Mouse (Mus musculus) heart, embryonic 16.5 days (tissue): ENCODE measurements around the gene Tfr2. TPM values are rescaled to one million over a fixed set of nuclear protein-coding genes. Genes with fewer than 3 reads are reported as not detected.

ENCODE experiments used
- ATAC-seq: fragments of 200-750 bp; cut with Nextera tagmentation; replicated peaks from 2 replicates; pipeline ENCODE4 v1.8.0; 2017; ENCODE audit warnings: moderate number of reproducible peaks; ENCODE audit not compliant: insufficient read depth, low FRiP score; ENCODE audit errors: extremely low read depth
- H3K27ac ChIP-seq: fragments of 300-500 bp; sonication (generic); 2 replicates; pipeline ENCODE4 v1.5.1; 2014; ENCODE audit warnings: mild to moderate bottlenecking, low read length, control low read depth, moderate library complexity
- H3K27me3 ChIP-seq: fragments of 300-500 bp; sonication (generic); 2 replicates; pipeline ENCODE4 v1.6.1; 2014; ENCODE audit warnings: low read length, mixed read lengths; ENCODE audit not compliant: control insufficient read depth, insufficient read depth
- H3K36me3 ChIP-seq: fragments of 300-500 bp; sonication (generic); 2 replicates; pipeline ENCODE4 v1.6.1; 2014; ENCODE audit not compliant: control insufficient read depth, insufficient read depth
- H3K4me1 ChIP-seq: fragments of 300-500 bp; sonication (generic); 2 replicates; pipeline ENCODE4 v1.6.1; 2014; ENCODE audit warnings: low read length, mixed read lengths; ENCODE audit not compliant: control insufficient read depth, insufficient read depth
- H3K4me2 ChIP-seq: fragments of 300-500 bp; sonication (generic); 2 replicates; pipeline ENCODE4 v1.6.1; 2014; ENCODE audit warnings: low read depth, mild to moderate bottlenecking, control low read depth, low read length
- H3K4me3 ChIP-seq: fragments of 300-500 bp; sonication (generic); 2 replicates; pipeline ENCODE4 v1.5.1; 2014; ENCODE audit warnings: mild to moderate bottlenecking, control low read depth, low read length
- H3K9ac ChIP-seq: fragments of 300-500 bp; sonication (generic); 2 replicates; pipeline ENCODE4 v1.6.1; 2014; ENCODE audit warnings: low read length, control low read depth
- H3K9me3 ChIP-seq: fragments of 300-500 bp; sonication (generic); replicated peaks from 2 replicates; pipeline ENCODE4 v1.6.1; 2016; ENCODE audit warnings: low read length; ENCODE audit not compliant: control insufficient read depth
- WGBS: fragments of 180-500 bp; shearing (Covaris S2); extraction: QIAGEN DNeasy Blood & Tissue Kit; methylation state at CpG from one replicate; pipeline ENCODE4 v1.1.7; 2014; 5-methylcytosine and 5-hydroxymethylcytosine counted together
- polyA plus RNA-seq: library from polyadenylated mRNA; unstranded; fragments of >200 nt; fragmentation: Nextera tagmentation; extraction: Ambion mirVana; gene quantifications from 2 replicates; pipeline ENCODE4 v1.2.1, GENCODE M21; 2015

Gene Tfr2
- polyA plus RNA-seq, 1 experiment from 2014 or later = 0.54 TPM

DNA sequence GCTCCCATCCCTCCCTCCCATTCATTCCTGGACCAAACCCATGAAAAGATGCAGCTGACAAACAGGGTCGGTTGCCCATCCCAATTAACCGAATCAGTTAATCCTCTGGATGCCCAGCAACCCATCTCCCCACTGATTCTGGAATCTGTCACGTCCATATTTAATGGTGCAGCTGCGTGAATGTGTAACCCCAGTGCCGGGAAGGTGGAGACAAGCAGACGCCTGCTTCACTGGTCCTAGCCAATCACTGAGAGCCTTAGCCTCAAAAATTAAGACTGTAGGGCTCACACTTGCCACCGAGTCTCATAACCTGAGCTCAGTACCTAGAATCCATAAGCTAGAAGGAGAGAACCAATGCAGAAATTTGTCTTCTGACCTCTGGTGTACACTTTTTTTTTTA is 26.3 kb downstream of the Tfr2 start:
- H3K9me3 ChIP-seq = no peaks in the 10 kb centered on the region
- ATAC-seq = no peak
- H3K9ac ChIP-seq = no peak overlapping the region
- 76% methylated on average over 7 of the region's 7 CpGs for WGBS
- H3K27ac ChIP-seq = no peak overlapping the region
- H3K36me3 ChIP-seq = no peaks in the 10 kb centered on the region
- no peak overlapping the region for H3K4me3 ChIP-seq
- H3K4me1 ChIP-seq = peaks cover 9% of the 10 kb centered on the region; the same call in 1 of the 2 replicates
- no peaks in the 10 kb centered on the region for H3K27me3 ChIP-seq
- no peak overlapping the region for H3K4me2 ChIP-seq

- 0 out of 2 replicates have a peak overlapping the region, but pooled peaks have one; percentile 48 for H3K27ac ChIP-seq
- H3K36me3 ChIP-seq = no peaks in the 10 kb centered on the region
- no peak overlapping the region for H3K4me2 ChIP-seq
- no peaks in the 10 kb centered on the region for H3K9me3 ChIP-seq
- 29% methylated on average over 27 of the region's 30 CpGs for WGBS
- no peaks in the 10 kb centered on the region for H3K27me3 ChIP-seq
- no peak for ATAC-seq
- no peak overlapping the region for H3K9ac ChIP-seq
- H3K4me3 ChIP-seq = no peak overlapping the region
- peaks cover 9% of the 10 kb centered on the region; the same call in 1 of the 2 replicates for H3K4me1 ChIP-seq
Measured at GRCm38 (mm10) chr5:137596601-137597261, 27.1 kb downstream of the Tfr2 start.

DNA sequence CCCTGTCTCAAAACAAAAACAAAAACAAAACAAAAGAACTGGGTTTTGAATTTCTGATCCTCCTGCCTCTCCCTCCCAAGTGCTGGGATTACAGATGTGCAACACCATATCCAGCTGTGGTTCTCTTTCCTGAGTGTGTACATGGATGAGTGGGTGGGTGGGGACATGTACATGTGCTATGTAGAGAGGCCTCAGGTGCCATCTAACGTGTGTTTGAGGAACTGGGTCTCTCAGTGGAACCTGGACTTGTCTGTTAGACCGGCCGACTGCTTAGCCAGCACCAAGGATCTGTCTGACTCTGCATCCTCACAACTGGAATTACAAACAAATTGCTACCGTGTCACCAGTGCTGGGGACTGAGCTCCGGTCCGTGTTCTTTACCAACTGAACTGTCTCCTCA is 28.0 kb downstream of the Tfr2 start:
- Histone ChIP-seq H3K9me3 (no peaks in the 10 kb centered on the region), H3K4me3 (no peak overlapping the region), H3K27me3 (no peaks in the 10 kb centered on the region), H3K4me2 (no peak overlapping the region), H3K4me1 (peaks cover 14% of the 10 kb centered on the region), H3K9ac (no peak overlapping the region), H3K36me3 (no peaks in the 10 kb centered on the region), H3K27ac (no peak overlapping the region)
- ATAC-seq = no peak
- WGBS = 90% methylated on average over 6 of the region's 6 CpGs

GRCm38 (mm10) chr5:137598100-137598826 is 28.6 kb downstream of the Tfr2 start:
- no peaks in the 10 kb centered on the region for H3K36me3 ChIP-seq
- H3K9me3 ChIP-seq = no peaks in the 10 kb centered on the region
- H3K4me2 ChIP-seq = no peak overlapping the region
- H3K4me3 ChIP-seq = no peak overlapping the region
- peaks cover 19% of the 10 kb centered on the region for H3K4me1 ChIP-seq
- no peaks in the 10 kb centered on the region for H3K27me3 ChIP-seq
- no peak for ATAC-seq
- H3K9ac ChIP-seq = no peak overlapping the region
- H3K27ac ChIP-seq = no peak overlapping the region
- WGBS = 65% methylated on average over 2 of the region's 2 CpGs

- WGBS = 56% methylated on average over 9 of the region's 9 CpGs
- Histone ChIP-seq H3K9ac (peak overlapping the region; percentile 96), H3K4me1 (peaks cover 20% of the 10 kb centered on the region), H3K36me3 (peaks cover 5% of the 10 kb centered on the region; the same call in 1 of the 2 replicates), H3K4me2 (peak overlapping the region; percentile 100), H3K27ac (0 out of 2 replicates have a peak overlapping the region, but pooled peaks have one; percentile 15), H3K9me3 (no peaks in the 10 kb centered on the region), H3K4me3 (peak overlapping the region; percentile 74), H3K27me3 (no peaks in the 10 kb centered on the region)
- no peak for ATAC-seq
Measured at GRCm38 (mm10) chr5:137599600-137599999, 30.0 kb downstream of the Tfr2 start.

GRCm38 (mm10) chr5:137600281-137600618 is 30.6 kb downstream of the Tfr2 start:
- WGBS = under 1% methylated on average over 19 of the region's 19 CpGs
- H3K27me3 ChIP-seq = no peaks in the 10 kb centered on the region
- peak overlapping the region; percentile 72 for H3K27ac ChIP-seq
- peaks cover 20% of the 10 kb centered on the region for H3K4me1 ChIP-seq
- ATAC-seq = peak; percentile 53
- H3K4me3 ChIP-seq = peak overlapping the region; percentile 74
- peak overlapping the region; percentile 100 for H3K4me2 ChIP-seq
- peaks cover 5% of the 10 kb centered on the region; the same call in 1 of the 2 replicates for H3K36me3 ChIP-seq
- H3K9me3 ChIP-seq = no peaks in the 10 kb centered on the region
- H3K9ac ChIP-seq = peak overlapping the region; percentile 96

- Histone ChIP-seq H3K27ac (peak within 1 kb of the TSS; percentile 92), H3K27me3 (no peaks in the 10 kb centered on the region), H3K4me2 (peak within 1 kb of the TSS; percentile 100), H3K36me3 (peaks cover 5% of the 10 kb centered on the region; the same call in 1 of the 2 replicates), H3K9me3 (no peaks in the 10 kb centered on the region), H3K9ac (peak within 1 kb of the TSS; percentile 96), H3K4me3 (peak within 1 kb of the TSS; percentile 74), H3K4me1 (peaks cover 20% of the 10 kb centered on the region)
- under 1% methylated on average over 41 of the region's 41 CpGs for WGBS
- peak; percentile 94 for ATAC-seq
Measured at GRCm38 (mm10) chr5:137600619-137601364, 31.2 kb downstream of the Tfr2 start, which contains the start of gene Mospd3. Gene Mospd3 (minus strand): TSS chr5:137601058.

GRCm38 (mm10) chr5:137601365-137601729 is 31.7 kb downstream of the Tfr2 start:
- WGBS = 0% methylated on average over 22 of the region's 22 CpGs
- no peaks in the 10 kb centered on the region for H3K27me3 ChIP-seq
- no peak for ATAC-seq
- no peaks in the 10 kb centered on the region for H3K9me3 ChIP-seq
- peak overlapping the region; percentile 75 for H3K4me2 ChIP-seq
- H3K36me3 ChIP-seq = peaks cover 9% of the 10 kb centered on the region
- H3K4me3 ChIP-seq = peak overlapping the region; percentile 74
- H3K9ac ChIP-seq = peak overlapping the region; percentile 77
- peaks cover 20% of the 10 kb centered on the region for H3K4me1 ChIP-seq
- peak overlapping the region; percentile 82 for H3K27ac ChIP-seq
